Mouse (Mus musculus) cerebellum, postnatal 10 days (tissue): Measurements from ENCODE around the gene Kif16b.

ENCODE experiments used
- DNase-seq, 2 experiments: peaks; one replicate each; pipeline ENCODE4 v3.0.0; 2021; ENCODE audit warnings: mixed read lengths in 2 of 2

Gene Kif16b

GRCm38 (mm10) chr2:142731016-142731777 lies 170.1 kb downstream of the Kif16b start:
- DNase-seq, result peak; percentile 42 to 47

- no peak for DNase-seq
Measured at GRCm38 (mm10) chr2:142724215-142725001, 176.9 kb downstream of the Kif16b start.

- DNase-seq, result no peak
Measured at GRCm38 (mm10) chr2:142720174-142720573, 181.2 kb downstream of the Kif16b start.

GRCm38 (mm10) chr2:142718998-142719397 lies 182.3 kb downstream of the Kif16b start:
- DNase-seq, result no peak

GRCm38 (mm10) chr2:142717591-142717990 lies 183.7 kb downstream of the Kif16b start:
- no peak for DNase-seq

- no peak for DNase-seq
Measured at GRCm38 (mm10) chr2:142715912-142716260, 185.4 kb downstream of the Kif16b start.

GRCm38 (mm10) chr2:142715186-142715911 lies 186.0 kb downstream of the Kif16b start:
- no peak for DNase-seq

GRCm38 (mm10) chr2:142712727-142713126 lies 188.6 kb downstream of the Kif16b start:
- DNase-seq, result no peak

- DNase-seq, result peak; percentile 64 to 72
Measured at GRCm38 (mm10) chr2:142709326-142709725, 192.0 kb downstream of the Kif16b start.

GRCm38 (mm10) chr2:142700689-142701088 lies 200.6 kb downstream of the Kif16b start:
- DNase-seq, result peak; percentile 52 to 63

- DNase-seq, result peak; percentile 93 to 94
Measured at GRCm38 (mm10) chr2:142698650-142699049, 202.7 kb downstream of the Kif16b start.

- DNase-seq, result peak in 1 of 2 experiments; percentile 22
Measured at GRCm38 (mm10) chr2:142694936-142695331, 206.4 kb downstream of the Kif16b start.

- peak; percentile 19 to 20 for DNase-seq
Measured at GRCm38 (mm10) chr2:142694019-142694935, 207.1 kb downstream of the Kif16b start.

GRCm38 (mm10) chr2:142693461-142693860 lies 207.9 kb downstream of the Kif16b start:
- no peak for DNase-seq

- DNase-seq, result no peak
Measured at GRCm38 (mm10) chr2:142689496-142689895, 211.8 kb downstream of the Kif16b start.

- DNase-seq, result no peak
Measured at GRCm38 (mm10) chr2:142687936-142688514, 213.3 kb downstream of the Kif16b start.

GRCm38 (mm10) chr2:142682965-142683709 lies 218.2 kb downstream of the Kif16b start:
- DNase-seq, result no peak

- DNase-seq, result no peak
Measured at GRCm38 (mm10) chr2:142668426-142668825, 232.9 kb downstream of the Kif16b start.

GRCm38 (mm10) chr2:142651591-142651990 lies 249.7 kb downstream of the Kif16b start:
- no peak for DNase-seq

GRCm38 (mm10) chr2:142648023-142648453 lies 253.3 kb downstream of the Kif16b start:
- DNase-seq, result peak in 1 of 2 experiments; percentile 9

GRCm38 (mm10) chr2:142646863-142647262 lies 254.5 kb downstream of the Kif16b start:
- no peak for DNase-seq
